Mouse (Mus musculus): ENCODE data around the gene H2-T3.

GRCm38 (mm10) chr17:36233572-36233971 lies 43.5 kb upstream of the H2-T3 start:
- TF ChIP-seq EP300 (IDR thresholded peaks at IDR 0.05; ENCODE audit: low read depth), result no peak
- TF ChIP-seq CTCF (IDR thresholded peaks at IDR 0.05; ENCODE audit: low read depth), result no peak
